Mouse (Mus musculus): ENCODE measurements around the gene Vmn2r118. TPM values are rescaled to one million over a fixed set of nuclear protein-coding genes. Genes with fewer than 3 reads are reported as not detected.

The Vmn2r118 gene
- not detected in 2 replicates for polyA plus RNA-seq (2015; fragmentation: Nextera tagmentation; extraction: Ambion mirVana)

DNA sequence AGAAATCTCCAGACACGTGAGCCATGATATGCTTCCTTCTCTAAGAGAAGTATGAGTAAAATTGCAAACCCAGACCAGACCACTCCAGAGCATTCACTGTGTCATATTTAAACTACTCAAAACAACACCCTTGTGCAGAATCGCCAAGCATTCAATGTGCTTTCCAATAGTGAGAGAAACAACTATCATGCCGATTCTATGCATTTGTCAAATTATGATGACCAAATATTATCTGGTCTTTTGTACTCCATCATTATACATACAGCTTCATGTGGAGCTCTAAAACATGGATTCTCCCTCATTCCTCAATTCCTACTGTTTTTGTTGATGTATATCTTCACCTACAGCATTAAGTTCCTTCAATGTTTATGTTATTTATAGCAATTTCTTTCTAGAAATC lies at the start of gene Vmn2r118:
Gene Vmn2r118, minus strand, starts transcription at position 101 of the 400 bp plus-strand sequence.
- H3K9me3 ChIP-seq (replicated peaks; ENCODE audit: control insufficient read depth, low read length) = no peaks in the 10 kb centered on the region
- H3K4me3 ChIP-seq (ENCODE audit: low read depth, low read length) = no peak within 1 kb of the TSS
- H3K27ac ChIP-seq (ENCODE audit: low read length) = no peak within 1 kb of the TSS
- no peak within 1 kb of the TSS for H3K4me2 ChIP-seq (ENCODE audit: low read depth, low read length)
- WGBS (ENCODE audit: insufficient replicate concordance) = 62% methylated on average over 3 of the region's 3 CpGs
- no peaks in the 10 kb centered on the region for H3K4me1 ChIP-seq (ENCODE audit: control insufficient read depth, low read depth, low read length)
- no peak for ATAC-seq (ENCODE audit: low read depth)
- no peaks in the 10 kb centered on the region for H3K36me3 ChIP-seq (ENCODE audit: control insufficient read depth, insufficient read depth)
- H3K9ac ChIP-seq (ENCODE audit: low read depth, low read length) = no peak within 1 kb of the TSS
- no peaks in the 10 kb centered on the region for H3K27me3 ChIP-seq (ENCODE audit: control insufficient read depth, insufficient read depth, low read depth, low read length)

- Histone ChIP-seq H3K36me3 (ENCODE audit: control insufficient read depth, insufficient read depth) (no peaks in the 10 kb centered on the region), H3K9me3 (replicated peaks; ENCODE audit: control insufficient read depth, low read length) (no peaks in the 10 kb centered on the region), H3K4me1 (ENCODE audit: control insufficient read depth, low read depth, low read length) (no peaks in the 10 kb centered on the region; the same call in 1 of the 2 replicates), H3K4me3 (ENCODE audit: low read depth, low read length) (no peak overlapping the region), H3K9ac (ENCODE audit: low read depth, low read length) (no peak overlapping the region), H3K27ac (ENCODE audit: low read length) (no peak overlapping the region), H3K4me2 (ENCODE audit: low read depth, low read length) (peak overlapping the region; percentile 21; the same call in 1 of the 2 replicates), H3K27me3 (ENCODE audit: control insufficient read depth, insufficient read depth, low read depth, low read length) (no peaks in the 10 kb centered on the region)
- 24% methylated on average over 2 of the region's 2 CpGs for WGBS (ENCODE audit: insufficient replicate concordance)
- ATAC-seq (ENCODE audit: low read depth) = peak; percentile 93
These were observed 36.1 kb upstream of the Vmn2r118 start for GRCm38 (mm10) chr17:55661099-55661498.

- H3K4me1 ChIP-seq (ENCODE audit: control insufficient read depth, low read depth, low read length) = no peaks in the 10 kb centered on the region
- WGBS (ENCODE audit: insufficient replicate concordance) = 49% methylated on average over 1 of the region's 1 CpGs
- H3K36me3 ChIP-seq (ENCODE audit: control insufficient read depth, insufficient read depth) = no peaks in the 10 kb centered on the region
- no peak overlapping the region for H3K9ac ChIP-seq (ENCODE audit: low read depth, low read length)
- no peaks in the 10 kb centered on the region for H3K27me3 ChIP-seq (ENCODE audit: control insufficient read depth, insufficient read depth, low read depth, low read length)
- no peak overlapping the region for H3K27ac ChIP-seq (ENCODE audit: low read length)
- ATAC-seq (ENCODE audit: low read depth) = no peak
- no peak overlapping the region for H3K4me2 ChIP-seq (ENCODE audit: low read depth, low read length)
- no peak overlapping the region for H3K4me3 ChIP-seq (ENCODE audit: low read depth, low read length)
- no peaks in the 10 kb centered on the region for H3K9me3 ChIP-seq (replicated peaks; ENCODE audit: control insufficient read depth, low read length)
These were observed 34.2 kb downstream of the Vmn2r118 start for GRCm38 (mm10) chr17:55590838-55591237.

GRCm38 (mm10) chr17:55561774-55562173 lies 63.2 kb downstream of the Vmn2r118 start:
- Histone ChIP-seq H3K36me3 (ENCODE audit: control insufficient read depth, insufficient read depth) (no peaks in the 10 kb centered on the region), H3K4me3 (ENCODE audit: low read depth, low read length) (no peak overlapping the region), H3K9ac (ENCODE audit: low read depth, low read length) (no peak overlapping the region), H3K4me1 (ENCODE audit: control insufficient read depth, low read depth, low read length) (no peaks in the 10 kb centered on the region), H3K27ac (ENCODE audit: low read length) (no peak overlapping the region), H3K4me2 (ENCODE audit: low read depth, low read length) (no peak overlapping the region), H3K27me3 (ENCODE audit: control insufficient read depth, insufficient read depth, low read depth, low read length) (no peaks in the 10 kb centered on the region), H3K9me3 (replicated peaks; ENCODE audit: control insufficient read depth, low read length) (no peaks in the 10 kb centered on the region)
- WGBS (ENCODE audit: insufficient replicate concordance) = 36% methylated on average over 2 of the region's 2 CpGs
- ATAC-seq (ENCODE audit: low read depth) = no peak

GRCm38 (mm10) chr17:55548476-55548875 lies 76.5 kb downstream of the Vmn2r118 start:
- no peaks in the 10 kb centered on the region for H3K9me3 ChIP-seq (replicated peaks; ENCODE audit: control insufficient read depth, low read length)
- no peak overlapping the region for H3K4me3 ChIP-seq (ENCODE audit: low read depth, low read length)
- WGBS (ENCODE audit: insufficient replicate concordance) = 35% methylated on average over 1 of the region's 1 CpGs
- no peaks in the 10 kb centered on the region for H3K27me3 ChIP-seq (ENCODE audit: control insufficient read depth, insufficient read depth, low read depth, low read length)
- no peak for ATAC-seq (ENCODE audit: low read depth)
- no peak overlapping the region for H3K27ac ChIP-seq (ENCODE audit: low read length)
- no peak overlapping the region for H3K9ac ChIP-seq (ENCODE audit: low read depth, low read length)
- H3K4me1 ChIP-seq (ENCODE audit: control insufficient read depth, low read depth, low read length) = no peaks in the 10 kb centered on the region
- H3K36me3 ChIP-seq (ENCODE audit: control insufficient read depth, insufficient read depth) = no peaks in the 10 kb centered on the region
- no peak overlapping the region for H3K4me2 ChIP-seq (ENCODE audit: low read depth, low read length)

Other genes with a start within 250 kb of the Vmn2r118 start
- gene St6gal2, start 179.8 kb downstream of the Vmn2r118 start, polyA plus RNA-seq (2015; fragmentation: Nextera tagmentation; extraction: Ambion mirVana) = not detected in 2 replicates
- gene Pot1b, start 87.4 kb upstream of the Vmn2r118 start, polyA plus RNA-seq (2015; fragmentation: Nextera tagmentation; extraction: Ambion mirVana) = 3.8 and 4.2 TPM in 2 replicates
- gene Adgre4, start 124.8 kb upstream of the Vmn2r118 start, polyA plus RNA-seq (2015; fragmentation: Nextera tagmentation; extraction: Ambion mirVana) = 2.2 and 2.6 TPM in 2 replicates

Data from liver, embryonic 16.5 days (tissue).